Mouse (Mus musculus) left cerebral cortex, postnatal 10 days (tissue): ENCODE measurements at regions not wholly inside any gene's neighbourhood (a gene's known extent, or its start where the extent isn't known, plus 50 kb on each side); places are given as distances from the start of the nearest gene placed in this dataset.

Experiments used
- DNase-seq, 2 experiments: peaks; one replicate each; pipeline ENCODE4 v3.0.0; 2021 to 2022; ENCODE audit warnings: low spot score in 2 of 2, mixed read lengths in 1 of 2; ENCODE audit errors: extremely low spot score in 1 of 2
- intact Hi-C: fragments of 180-260 bp; cut with DNase I; formaldehyde crosslinking; loops from one replicate; pipeline ENCODE4 v1.15.1; 2025

- intact Hi-C loops = no loop called here
- no peak for DNase-seq
Observed at GRCm38 (mm10) chr13:90503188-90503587, 402.0 kb downstream of the Atp6ap1l start.

DNA sequence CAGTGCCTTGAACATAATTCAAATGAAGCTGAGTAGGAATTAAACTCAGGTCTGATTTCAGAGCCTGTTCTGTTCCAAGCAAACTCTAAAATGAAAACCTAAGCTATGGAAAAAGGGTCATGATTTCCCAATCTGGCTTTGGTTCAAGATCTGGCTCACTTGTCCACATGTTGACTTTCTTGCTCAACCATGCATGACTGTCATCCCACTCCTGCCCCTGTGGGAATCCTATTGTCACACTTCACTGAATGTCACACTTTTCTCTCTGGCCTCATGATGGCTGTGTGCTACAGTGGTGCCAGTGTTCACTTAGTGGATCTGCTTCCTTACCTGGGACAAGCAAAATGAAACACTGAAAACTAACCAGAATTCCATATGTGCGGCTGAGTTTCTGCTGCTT lies 403.0 kb downstream of the Atp6ap1l start:
- no peak for DNase-seq
- intact Hi-C loops = no loop called here

- no peak for DNase-seq
- intact Hi-C loops = no loop called here
Observed at GRCm38 (mm10) chr13:90498978-90499377, 406.2 kb downstream of the Atp6ap1l start.

GRCm38 (mm10) chr13:90497573-90497972 lies 407.6 kb downstream of the Atp6ap1l start:
- intact Hi-C loops = no loop called here
- no peak for DNase-seq

DNA sequence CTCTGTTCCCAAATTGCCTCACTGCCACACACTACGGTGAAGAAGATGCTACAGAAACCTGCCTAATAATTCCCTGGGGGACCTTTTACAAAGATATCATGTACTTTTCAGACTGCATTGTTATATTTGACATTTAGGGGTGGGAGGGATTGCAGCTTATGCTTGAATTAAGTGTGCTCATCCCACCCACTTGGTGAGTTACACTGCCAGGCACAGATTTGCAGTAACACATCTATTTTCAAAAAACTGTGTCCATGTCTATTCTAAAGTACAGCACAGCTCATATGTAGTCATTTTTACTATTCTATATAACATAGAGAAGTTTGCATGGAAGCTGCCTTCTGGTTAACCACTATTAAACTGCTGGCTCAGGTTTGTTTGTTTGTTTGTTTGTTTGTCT lies 404.3 kb upstream of the Xrcc4 start:
- no peak for DNase-seq
- intact Hi-C loops = no loop called here

GRCm38 (mm10) chr13:90490991-90491951 lies 401.9 kb upstream of the Xrcc4 start:
- DNase-seq = no peak
- intact Hi-C loops = no loop called here

DNA sequence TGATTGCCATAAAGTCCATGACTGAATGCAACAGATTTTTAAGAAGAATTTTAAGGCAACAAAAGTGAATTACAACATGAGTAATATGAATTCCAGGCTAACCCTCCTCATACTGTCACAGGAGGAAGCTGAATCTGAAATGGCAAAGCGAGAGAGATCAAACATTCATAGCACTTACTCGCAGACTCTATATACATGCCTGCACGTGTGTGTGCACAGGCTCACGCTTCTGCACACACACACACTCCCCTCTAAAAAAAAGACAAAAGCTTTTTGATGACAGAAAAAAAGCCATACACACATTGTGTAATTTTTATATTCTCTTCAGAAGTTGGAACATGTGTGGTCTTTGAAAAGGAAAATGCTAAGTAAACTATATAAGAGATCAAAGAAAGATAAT lies 391.1 kb upstream of the Xrcc4 start:
- intact Hi-C loops = no loop called here
- DNase-seq = no peak

DNA sequence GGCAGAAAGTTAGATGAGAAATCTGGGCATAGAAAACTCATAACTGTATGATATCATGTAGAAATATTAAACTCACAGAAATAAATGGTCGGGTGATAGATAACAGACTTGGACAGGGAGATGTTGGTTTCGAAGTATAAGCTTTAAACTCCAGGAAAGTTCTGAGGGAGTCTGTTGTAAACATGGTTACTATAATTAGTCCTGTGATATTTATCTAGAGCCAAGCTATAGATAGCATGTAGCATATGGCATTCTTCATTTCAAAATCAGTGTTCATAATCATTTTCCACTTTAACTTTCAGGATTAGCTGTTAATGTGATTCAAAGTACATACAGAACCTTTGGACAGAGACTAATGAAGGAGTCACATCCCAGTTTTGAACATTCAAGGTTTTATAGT lies 387.5 kb upstream of the Xrcc4 start:
- no peak for DNase-seq
- intact Hi-C loops = no loop called here

DNA sequence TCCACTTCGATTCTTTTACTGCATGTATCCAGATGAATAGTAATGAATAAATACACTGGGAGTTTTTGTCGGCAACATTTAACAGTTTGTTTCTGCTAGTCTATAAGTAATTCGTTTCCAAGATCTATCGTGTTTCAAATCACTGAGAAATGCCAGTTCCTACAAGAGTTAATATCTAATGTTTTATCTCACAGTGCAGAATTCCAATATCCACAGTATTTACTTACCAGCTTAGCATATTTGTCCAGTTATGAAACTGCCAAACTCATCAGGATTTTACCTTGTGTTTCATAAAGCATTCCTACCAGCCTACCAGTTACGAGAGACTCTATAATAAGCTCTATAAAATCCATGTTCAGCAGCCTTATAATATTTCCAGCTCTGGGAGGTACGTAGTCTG lies 385.1 kb upstream of the Xrcc4 start:
- no peak for DNase-seq
- intact Hi-C loops = no loop called here

DNA sequence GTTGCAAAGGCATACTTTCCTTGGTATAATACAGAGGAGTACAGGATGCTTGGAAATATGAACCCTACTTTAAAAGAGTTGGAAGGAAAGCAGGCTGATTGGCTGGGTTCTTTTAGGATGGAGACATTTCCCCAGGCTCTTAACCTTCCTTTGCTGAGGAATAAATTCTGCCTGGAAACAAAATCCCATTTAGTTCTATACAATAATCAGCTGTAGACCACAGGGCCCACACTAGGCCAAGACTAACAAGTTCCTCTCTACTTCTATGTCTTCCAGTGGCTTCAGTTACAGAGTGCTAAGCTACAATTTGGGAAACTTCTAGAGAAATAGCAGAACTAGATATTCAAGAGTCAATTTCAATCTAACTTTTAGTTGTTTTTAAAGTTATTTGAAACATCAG lies 384.6 kb upstream of the Xrcc4 start:
- DNase-seq = no peak
- intact Hi-C loops = no loop called here

GRCm38 (mm10) chr13:90473041-90473825 lies 383.8 kb upstream of the Xrcc4 start:
- DNase-seq = no peak
- intact Hi-C loops = no loop called here

DNA sequence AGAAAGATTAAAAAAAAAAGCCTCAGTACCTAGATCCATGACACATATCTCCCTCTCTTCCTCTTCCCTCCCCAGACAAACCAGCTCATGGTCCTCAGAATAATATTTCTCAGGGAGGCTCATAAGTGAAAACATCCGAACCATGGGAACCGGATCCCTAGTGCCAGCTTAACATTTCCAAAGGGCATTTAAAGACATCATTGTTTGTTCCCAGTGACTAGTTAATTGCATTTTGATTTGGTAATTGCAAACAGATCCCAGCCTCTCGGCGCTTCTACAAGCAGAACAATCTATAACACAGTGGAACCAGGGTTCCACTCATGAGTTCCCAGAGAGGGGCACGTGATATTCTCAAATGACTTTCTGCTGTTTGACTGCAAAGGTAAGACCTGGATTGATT lies 376.7 kb upstream of the Xrcc4 start:
- DNase-seq = no peak
- intact Hi-C loops = no loop called here

GRCm38 (mm10) chr13:90464051-90464450 lies 374.6 kb upstream of the Xrcc4 start:
- no peak for DNase-seq
- intact Hi-C loops = no loop called here

DNA sequence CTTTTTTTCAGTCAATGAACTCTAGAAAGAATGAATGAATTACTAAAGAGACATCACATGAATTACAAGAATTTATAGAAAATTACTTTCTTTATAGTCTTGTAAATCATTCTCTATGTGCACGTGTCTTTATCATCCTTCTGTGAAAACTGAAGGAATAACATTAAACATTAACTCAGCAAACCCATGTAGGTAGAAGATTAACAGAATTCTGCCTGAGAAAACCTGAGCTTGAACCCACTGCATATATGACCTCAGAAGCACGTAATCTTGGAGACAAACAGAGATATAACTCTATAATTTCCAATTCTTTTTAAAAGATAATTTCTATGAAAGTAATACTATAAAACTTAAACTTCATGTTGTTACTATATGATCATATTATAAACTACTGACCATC lies 374.0 kb upstream of the Xrcc4 start:
- intact Hi-C loops = no loop called here
- DNase-seq = no peak

DNA sequence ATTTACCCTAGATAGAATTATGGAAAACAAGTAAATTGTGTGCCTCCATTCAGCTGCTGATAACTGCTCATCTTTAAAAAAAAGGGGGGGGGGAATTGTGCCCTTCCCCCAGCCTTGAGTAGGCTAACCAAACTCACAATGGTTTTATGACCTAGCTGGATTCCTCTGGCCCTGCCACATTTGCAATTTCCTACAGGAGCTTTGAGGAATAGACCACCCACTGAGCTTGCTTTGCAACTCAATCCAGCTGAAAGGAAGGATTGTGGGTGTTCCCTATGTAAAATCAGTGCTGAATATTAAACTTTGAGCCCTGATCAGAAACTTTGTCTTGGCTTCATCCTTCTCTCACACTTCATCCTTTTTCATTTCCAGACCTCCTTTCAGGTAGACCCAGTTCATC lies 365.2 kb upstream of the Xrcc4 start:
- intact Hi-C loops = no loop called here

GRCm38 (mm10) chr13:90426901-90427300 lies 337.5 kb upstream of the Xrcc4 start:
- no peak for DNase-seq
- intact Hi-C loops = no loop called here

More for the DNA sequence above, 365.2 kb upstream of the Xrcc4 start:
- no peak for DNase-seq

DNA sequence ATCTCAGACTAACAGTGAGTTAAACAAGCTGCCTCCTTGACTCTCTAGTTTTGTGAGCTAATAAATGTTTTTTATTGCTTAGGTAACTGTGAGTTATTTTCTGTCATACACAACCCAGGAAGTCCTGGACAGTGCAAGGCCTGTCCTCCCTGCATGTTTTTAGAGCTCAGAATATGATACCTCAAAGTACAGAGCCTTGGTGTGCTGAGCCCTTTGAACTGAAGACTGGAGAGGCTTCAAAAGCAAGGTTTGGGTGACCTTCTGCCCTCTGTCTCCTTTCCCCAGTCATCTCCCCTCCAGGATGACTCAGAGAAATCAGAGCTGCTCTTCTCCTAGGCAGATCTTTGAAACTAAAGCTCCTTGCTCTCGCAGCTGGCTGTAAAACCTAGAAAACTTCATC lies 336.0 kb upstream of the Xrcc4 start:
- DNase-seq = no peak
- intact Hi-C loops = no loop called here

DNA sequence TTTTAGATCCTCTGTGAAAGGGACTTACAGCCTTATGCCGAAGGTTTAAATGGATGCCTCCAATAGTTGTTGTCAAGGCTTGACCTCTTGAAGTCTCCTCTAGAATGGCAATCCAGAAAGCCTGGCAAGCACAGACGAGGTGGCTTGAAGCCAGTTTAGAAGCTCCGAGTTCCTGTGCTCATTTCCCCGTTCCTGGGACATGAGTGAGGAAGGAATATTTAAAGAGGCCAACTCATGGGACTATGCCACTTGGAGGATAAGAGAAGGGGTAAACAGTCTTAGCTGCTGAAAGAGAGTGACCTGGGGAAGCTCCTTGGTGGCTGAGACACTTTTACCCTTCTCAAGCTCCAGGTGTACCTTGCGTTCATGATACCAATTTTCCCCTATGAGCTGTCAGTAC lies 335.1 kb upstream of the Xrcc4 start:
- no peak for DNase-seq
- intact Hi-C loops = no loop called here

DNA sequence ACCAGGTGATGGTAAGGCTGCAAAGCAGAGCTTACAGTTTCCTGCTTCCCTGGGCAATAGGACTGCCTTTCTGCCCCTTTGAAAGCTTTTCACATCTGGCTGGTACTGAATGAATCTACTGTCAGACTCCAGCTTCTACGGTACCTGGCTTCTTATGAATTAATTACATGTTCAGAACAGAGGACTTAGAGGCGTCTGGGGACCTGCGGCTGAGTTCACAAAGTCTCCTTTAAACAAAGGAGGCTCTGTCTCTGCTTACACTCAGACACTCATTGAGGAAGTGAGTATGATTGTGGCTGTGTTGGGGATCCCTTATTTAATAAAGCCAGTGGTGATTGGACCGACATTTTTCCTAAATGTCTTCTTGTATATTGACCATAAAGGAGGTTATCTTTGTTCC lies 331.6 kb upstream of the Xrcc4 start:
- no peak for DNase-seq
- intact Hi-C loops = no loop called here

GRCm38 (mm10) chr13:90404392-90404791 lies 315.0 kb upstream of the Xrcc4 start:
- no peak for DNase-seq
- intact Hi-C loops = no loop called here
